Mouse (Mus musculus): ENCODE measurements around the gene Gm30737.
"Not testable (repeated sequence)": the region's sequence is repeated elsewhere in the genome, so short reads cannot be mapped to it uniquely, and the experiment has no call there.

Gene Gm30737

GRCm38 (mm10) chrY:14400410-14400809, at the start of gene Gm30737:
TSS of gene Gm30737 (plus strand) at chrY:14400710.
- not testable (repeated sequence) for DNase-seq (ENCODE audit: low read depth)

Data from induced T-regulatory cell, adult 2 months (primary cell).